Mouse (Mus musculus) kidney, postnatal 4 days (tissue): Measurements from ENCODE around the gene Ascc2.

Experiments used
- DNase-seq, 2 experiments: peaks; one replicate each; pipeline ENCODE4 v3.0.0; 2021; ENCODE audit warnings: mixed read lengths in 2 of 2

Ascc2 gene

GRCm38 (mm10) chr11:4637534-4638234 lies at the start of gene Ascc2:
Gene Ascc2, plus strand, starts transcription at chr11:4637747.
- DNase-seq: peak; percentile 99

- no peak for DNase-seq
Measured at GRCm38 (mm10) chr11:4591811-4592210, 45.7 kb upstream of the Ascc2 start.

GRCm38 (mm10) chr11:4593491-4593848 lies 44.1 kb upstream of the Ascc2 start:
- DNase-seq: no peak

GRCm38 (mm10) chr11:4593849-4594607 lies 43.5 kb upstream of the Ascc2 start:
- DNase-seq: peak in 1 of 2 experiments; percentile 68

- DNase-seq: peak; percentile 98 to 99
Measured at GRCm38 (mm10) chr11:4594608-4595500, 42.7 kb upstream of the Ascc2 start, which contains the start of gene Mtmr3. Gene Mtmr3, minus strand, starts transcription at chr11:4594863.

- no peak for DNase-seq
Measured at GRCm38 (mm10) chr11:4598411-4598810, 39.1 kb upstream of the Ascc2 start.

GRCm38 (mm10) chr11:4599916-4600315 lies 37.6 kb upstream of the Ascc2 start:
- no peak for DNase-seq

- DNase-seq: no peak
Measured at GRCm38 (mm10) chr11:4601890-4602289, 35.7 kb upstream of the Ascc2 start.

GRCm38 (mm10) chr11:4602691-4603441 lies 34.7 kb upstream of the Ascc2 start:
- DNase-seq: peak; percentile 59 to 72

GRCm38 (mm10) chr11:4604441-4604840 lies 33.1 kb upstream of the Ascc2 start:
- DNase-seq: peak; percentile 17 to 37

GRCm38 (mm10) chr11:4605414-4605813 lies 32.1 kb upstream of the Ascc2 start:
- DNase-seq: peak; percentile 51 to 58

GRCm38 (mm10) chr11:4606541-4606940 lies 31.0 kb upstream of the Ascc2 start:
- DNase-seq: no peak

- DNase-seq: no peak
Measured at GRCm38 (mm10) chr11:4611904-4612303, 25.6 kb upstream of the Ascc2 start.

GRCm38 (mm10) chr11:4620017-4620485 lies 17.5 kb upstream of the Ascc2 start, which contains the start of gene Gm11032:
Gene Gm11032, plus strand, starts transcription at chr11:4620067.
- DNase-seq: no peak

GRCm38 (mm10) chr11:4620501-4621108 lies 16.9 kb upstream of the Ascc2 start:
- no peak for DNase-seq

GRCm38 (mm10) chr11:4621866-4622265 lies 15.7 kb upstream of the Ascc2 start:
- DNase-seq: no peak

- no peak for DNase-seq
Measured at GRCm38 (mm10) chr11:4622442-4622986, 15.0 kb upstream of the Ascc2 start.

GRCm38 (mm10) chr11:4622997-4623396 lies 14.6 kb upstream of the Ascc2 start:
- DNase-seq: no peak

- DNase-seq: no peak
Measured at GRCm38 (mm10) chr11:4625931-4626330, 11.6 kb upstream of the Ascc2 start.

GRCm38 (mm10) chr11:4627636-4628035 lies 9.9 kb upstream of the Ascc2 start:
- DNase-seq: peak in 1 of 2 experiments; percentile 42

- DNase-seq: peak; percentile 42 to 65
Measured at GRCm38 (mm10) chr11:4629861-4630280, 7.7 kb upstream of the Ascc2 start.
